Mouse (Mus musculus): ENCODE results near the gene Cpeb2.

Cpeb2 gene

GRCm38 (mm10) chr5:43325561-43325960 is 92.6 kb downstream of the Cpeb2 start:
- no peak for DNase-seq (ENCODE audit: low spot score in 2 of 2)

GRCm38 (mm10) chr5:43328579-43328978 is 95.6 kb downstream of the Cpeb2 start:
- no peak for DNase-seq (ENCODE audit: low spot score in 2 of 2)

GRCm38 (mm10) chr5:43330260-43330659 is 97.3 kb downstream of the Cpeb2 start:
- DNase-seq (ENCODE audit: low spot score in 2 of 2): no peak

- no peak for DNase-seq (ENCODE audit: low spot score in 2 of 2)
Measured at GRCm38 (mm10) chr5:43334469-43334868, 101.5 kb downstream of the Cpeb2 start.

GRCm38 (mm10) chr5:43337212-43337611 is 104.2 kb downstream of the Cpeb2 start:
- DNase-seq (ENCODE audit: low spot score in 2 of 2): no peak

GRCm38 (mm10) chr5:43338771-43339475 is 106.0 kb downstream of the Cpeb2 start:
- DNase-seq (ENCODE audit: low spot score in 2 of 2): no peak
